Mouse (Mus musculus): Measurements from ENCODE around the gene Siglech. TPM values are rescaled to one million over a fixed set of nuclear protein-coding genes. Genes with fewer than 3 reads are reported as not detected.

The Siglech gene
- total RNA-seq, 2 experiments from 2014 or later: 13.5 to 14.9 TPM

Other genes with a start within 250 kb of the Siglech start
- gene Tubgcp5, start 26.0 kb downstream of the Siglech start, total RNA-seq (2021): 10 to 100 TPM; 26.7 to 33.1 TPM
- 100 to 1,000 TPM; 111 to 132 TPM for gene Cyfip1, start 73.6 kb downstream of the Siglech start, total RNA-seq (2021)
- gene Nipa2, start 194.3 kb downstream of the Siglech start, total RNA-seq (2021): 10 to 100 TPM; 50.9 to 51.0 TPM

Measured in layer of hippocampus, postnatal 25 days (tissue).